Mouse (Mus musculus): ENCODE measurements around the gene Agtrap.

DNA sequence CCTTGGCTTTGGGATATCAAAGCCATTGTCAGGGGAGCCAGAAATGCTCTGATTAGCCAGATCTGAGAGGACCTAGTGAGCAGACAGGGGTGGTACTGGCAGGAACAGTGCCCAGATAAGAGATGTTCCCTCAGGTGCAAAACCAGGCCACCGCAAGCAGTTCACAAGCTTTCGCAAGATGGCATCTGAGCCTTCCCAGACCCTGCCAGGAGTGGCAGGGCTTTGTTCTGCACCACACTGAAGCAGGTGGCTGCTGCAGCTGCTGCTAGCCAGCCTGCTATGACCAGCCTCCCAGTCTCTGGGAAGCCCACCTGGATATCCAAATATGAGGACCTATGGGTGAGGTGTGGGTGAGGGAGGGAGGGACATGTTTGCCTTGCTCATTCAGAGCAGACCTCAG is 10.1 kb upstream of the Agtrap start:
- no peak for TF ChIP-seq CTCF (IDR thresholded peaks at IDR 0.05; ENCODE audit: low read depth, low read length)
- TF ChIP-seq POLR2A (IDR thresholded peaks at IDR 0.05; ENCODE audit: borderline replicate concordance, low read depth, low read length) = no peak
